Mouse (Mus musculus): ENCODE results near the gene Gria2. TPM values are rescaled to one million over a fixed set of nuclear protein-coding genes. Genes with fewer than 3 reads are reported as not detected.

Gene Gria2
- total RNA-seq, 2 experiments from 2014 or later = 535 to 547 TPM

- Histone ChIP-seq H3K27ac (no peak overlapping the region), H3K4me3 (no peak overlapping the region)
- intact Hi-C loops (cut with DNase I) = loop anchor here (5.0 kb wide), 2 partner anchors 118 to 588 kb away; no protein-coding TSS in a partner anchor
- TF ChIP-seq CTCF (IDR thresholded peaks at IDR 0.05) = no peak
- no peak for DNase-seq (ENCODE audit: extremely low spot score in 1 of 2, low spot score in 2 of 2)
Measured at GRCm38 (mm10) chr3:80665105-80665504, 137.5 kb downstream of the Gria2 start.

- TF ChIP-seq CTCF (IDR thresholded peaks at IDR 0.05) = no peak
- DNase-seq (ENCODE audit: extremely low spot score in 1 of 2, low spot score in 2 of 2) = no peak
- intact Hi-C loops (cut with DNase I) = no loop called here
- Histone ChIP-seq H3K27ac (no peak overlapping the region), H3K4me3 (no peak overlapping the region)
Measured at GRCm38 (mm10) chr3:80663293-80663692, 139.3 kb downstream of the Gria2 start.

- Histone ChIP-seq H3K4me3 (no peak overlapping the region), H3K27ac (no peak overlapping the region)
- no peak for TF ChIP-seq CTCF (IDR thresholded peaks at IDR 0.05)
- intact Hi-C loops (cut with DNase I) = no loop called here
- no peak for DNase-seq (ENCODE audit: extremely low spot score in 1 of 2, low spot score in 2 of 2)
Measured at GRCm38 (mm10) chr3:80661838-80662237, 140.8 kb downstream of the Gria2 start.

- no peak for DNase-seq (ENCODE audit: extremely low spot score in 1 of 2, low spot score in 2 of 2)
- Histone ChIP-seq H3K4me3 (no peak overlapping the region), H3K27ac (peak overlapping the region; percentile 42; the same call in 1 of the 2 replicates)
- intact Hi-C loops (cut with DNase I) = loop anchor here (5.0 kb wide), 1 partner anchor 105 kb away; no protein-coding TSS in a partner anchor
- TF ChIP-seq CTCF (IDR thresholded peaks at IDR 0.05) = no peak
Measured at GRCm38 (mm10) chr3:80652213-80652612, 150.4 kb downstream of the Gria2 start.

Small RNA genes within 50 kb of the gene (microRNA-seq; reads per million reads assigned to microRNA genes)
- 0.48 to 0.49 reads per million in 2 experiments for gene Gm25749

Other genes starting within 250 kb of the Gria2 start
- 100 to 1,000 TPM; 202 to 214 TPM for gene Glrb, start 110.8 kb upstream of the Gria2 start, total RNA-seq (2021)
- 1 to 10 TPM; 8.2 to 8.7 TPM for gene Pdgfc, start 233.6 kb upstream of the Gria2 start, total RNA-seq (2021)

All from left cerebral cortex, adult 2 months (tissue).